20 mouse cellular contexts compared by ENCODE assay signal in genomic region chr7:118943170-118943569, GRCm38 (mm10). TPM values are rescaled to one million over a fixed set of nuclear protein-coding genes. Genes with fewer than 3 reads are reported as not detected.
DNase-seq lines count a peak whose midpoint lies in the region; ATAC-seq and TF ChIP-seq lines count a peak whose summit lies in the region.
"Had no signal": no experiment of that assay in that cellular context is flagged by ENCODE, and none has a peak within 500 bp of the region (broad histone marks: within the 10 kb centered on the region; RNA-seq: fewer than 3 reads in every experiment).

No protein-coding gene starts in this region.

- no peaks in the 10 kb centered on the region for H3K9me3 ChIP-seq in midbrain, postnatal 0 days (ENCODE audit: low read length)
- H3K9me3 ChIP-seq: embryonic facial prominence, embryonic 12.5 days; G1E; heart, embryonic 13.5 days; limb, embryonic 10.5 days; liver, embryonic 15.5 days; midbrain, embryonic 10.5 days had no signal

- H3K27me3 ChIP-seq in midbrain, postnatal 0 days (ENCODE audit: insufficient read depth, low read length), result no peaks in the 10 kb centered on the region
- H3K27me3 ChIP-seq: embryonic facial prominence, embryonic 12.5 days; heart, embryonic 13.5 days; liver, embryonic 15.5 days had no signal

- H3K4me3 ChIP-seq in gastrocnemius, adult 2 months, result no peak overlapping the region
- no peak overlapping the region for H3K4me3 ChIP-seq in olfactory bulb, adult 2 months (ENCODE audit: insufficient read depth, low read depth, low read length)
- H3K4me3 ChIP-seq in midbrain, postnatal 0 days (ENCODE audit: low read depth, low read length), result no peak overlapping the region
- H3K4me3 ChIP-seq: embryonic facial prominence, embryonic 12.5 days; heart, embryonic 13.5 days; limb, embryonic 10.5 days; liver, embryonic 15.5 days; midbrain, embryonic 10.5 days had no signal

- peak; percentile 50 for DNase-seq in gastrocnemius, adult 2 months
- no peak for DNase-seq in gastrocnemius, postnatal 14 days
- peak; percentile 13 for DNase-seq in retina, postnatal 1 day
- DNase-seq in retina, embryonic 14.5 days (ENCODE audit: low spot score), result no peak
- no peak for DNase-seq in thymus, postnatal 25 days
- DNase-seq in midbrain, postnatal 0 days (ENCODE audit: low spot score), result no peak
- DNase-seq: cerebellum, adult 11 months; cerebellum, postnatal 36 days; heart, postnatal 4 days; kidney, adult 11 months; kidney, postnatal 25 days; right cerebral cortex, postnatal 4 days; thymus, postnatal 36 days had no signal

- no peaks in the 10 kb centered on the region for H3K36me3 ChIP-seq in midbrain, postnatal 0 days (ENCODE audit: insufficient read depth, low read length)
- H3K36me3 ChIP-seq: embryonic facial prominence, embryonic 12.5 days; G1E; heart, embryonic 13.5 days; limb, embryonic 10.5 days; liver, embryonic 15.5 days; midbrain, embryonic 10.5 days had no signal

- no peak for TF ChIP-seq POLR2A in olfactory bulb, adult 2 months (IDR thresholded peaks at IDR 0.05; ENCODE audit: insufficient read depth, low read depth, low read length)

- H3K27ac ChIP-seq in gastrocnemius, adult 2 months, result peak overlapping the region; percentile 78
- H3K27ac ChIP-seq in olfactory bulb, adult 2 months (ENCODE audit: insufficient read depth, low read depth, low read length), result peak overlapping the region; percentile 10; the same call in 1 of the 2 replicates
- no peak overlapping the region for H3K27ac ChIP-seq in midbrain, postnatal 0 days (ENCODE audit: low read depth, low read length)
- H3K27ac ChIP-seq: embryonic facial prominence, embryonic 12.5 days; heart, embryonic 13.5 days; limb, embryonic 10.5 days; liver, embryonic 15.5 days; midbrain, embryonic 10.5 days had no signal

- H3K4me2 ChIP-seq in midbrain, postnatal 0 days (ENCODE audit: low read depth, low read length, poor library complexity, severe bottlenecking), result no peak overlapping the region
- H3K4me2 ChIP-seq: embryonic facial prominence, embryonic 12.5 days; heart, embryonic 13.5 days; liver, embryonic 15.5 days had no signal

- WGBS in olfactory bulb, adult 2 months, result 37% methylated on average over 7 of the region's 7 CpGs
- WGBS in midbrain, postnatal 0 days, result 77% methylated on average over 7 of the region's 7 CpGs

- TF ChIP-seq CTCF in gastrocnemius, adult 2 months (IDR thresholded peaks at IDR 0.05), result no peak
- TF ChIP-seq CTCF in olfactory bulb, adult 2 months (IDR thresholded peaks at IDR 0.05; ENCODE audit: insufficient read depth, low read depth, low read length), result no peak
- no peak for TF ChIP-seq CTCF in midbrain, postnatal 0 days (IDR thresholded peaks at IDR 0.05)

- no peak for ATAC-seq in midbrain, postnatal 0 days (ENCODE audit: low FRiP score)

- H3K9ac ChIP-seq in midbrain, postnatal 0 days (replicated peaks; ENCODE audit: low read length, poor library complexity, severe bottlenecking), result no peak overlapping the region
- H3K9ac ChIP-seq: embryonic facial prominence, embryonic 12.5 days; heart, embryonic 13.5 days; liver, embryonic 15.5 days had no signal

- intact Hi-C loops in gastrocnemius, adult 2 months (cut with DNase I), result no loop called here
- intact Hi-C loops in gastrocnemius, postnatal 14 days (cut with DNase I; ENCODE audit: low total_unique reads), result no loop called here

- peaks cover 11% of the 10 kb centered on the region; the same call in 1 of the 2 replicates for H3K4me1 ChIP-seq in olfactory bulb, adult 2 months (ENCODE audit: control insufficient read depth, insufficient read depth, low read length)
- no peaks in the 10 kb centered on the region for H3K4me1 ChIP-seq in midbrain, postnatal 0 days (ENCODE audit: insufficient read depth, low read length)
- H3K4me1 ChIP-seq: embryonic facial prominence, embryonic 12.5 days; liver, embryonic 15.5 days had no signal

RNA-seq across cellular contexts. Expression of gene Gprc5b, which starts 51.8 kb away (rescaled TPM):
- 10 to 100 TPM; 10.5 to 14.0 TPM for total RNA-seq in gastrocnemius, adult 2 months (2021)
- total RNA-seq in gastrocnemius, postnatal 14 days (2021), result 10 to 100 TPM; 22.5 to 23.2 TPM
- not detected in 2 replicates for polyA plus RNA-seq in olfactory bulb, adult 2 months (2012; ENCODE audit: insufficient read depth, insufficient read length, low replicate concordance, missing spikeins)
- total RNA-seq in midbrain, postnatal 0 days (2014; rRNA removed), result 19.9 and 30.1 TPM in 2 replicates
- 6.1 and 6.6 TPM in 2 replicates for polyA plus RNA-seq in midbrain, postnatal 0 days (2015; fragmentation: Nextera tagmentation; extraction: Ambion mirVana)
- polyA plus RNA-seq: G1E had no signal

Comparison
In these comparisons a context has a peak if more than half of its experiments do, and no peak if none do; other contexts are left out.
1. DNase-seq: peak in gastrocnemius, adult 2 months (single experiment) and retina, postnatal 1 day (single experiment); none in gastrocnemius, postnatal 14 days (single experiment), retina, embryonic 14.5 days (single experiment), thymus, postnatal 25 days (single experiment) and midbrain, postnatal 0 days (single experiment).